Mouse (Mus musculus) neural tube, embryonic 11.5 days (tissue): ENCODE measurements around the gene Elf1. TPM values are rescaled to one million over a fixed set of nuclear protein-coding genes. Genes with fewer than 3 reads are reported as not detected.

ENCODE experiments used
- ATAC-seq: fragments of 200-750 bp; cut with Nextera tagmentation; 2 replicates; pipeline ENCODE4 v1.8.0; 2017; ENCODE audit warnings: moderate number of reproducible peaks, mild to moderate bottlenecking, moderate TSS enrichment, moderate library complexity; ENCODE audit not compliant: insufficient read depth, low FRiP score, low TSS enrichment
- DNase-seq: peaks from one replicate; pipeline ENCODE4 v3.0.0-alpha.2; 2015; ENCODE audit warnings: low spot score
- H3K27ac ChIP-seq: fragments of 300-500 bp; sonication (generic); 2 replicates; pipeline ENCODE4 v1.5.1; 2014; ENCODE audit warnings: low read depth, mild to moderate bottlenecking, low read length
- H3K27me3 ChIP-seq: fragments of 300-500 bp; sonication (generic); 2 replicates; pipeline ENCODE4 v1.6.1; 2014; ENCODE audit warnings: mild to moderate bottlenecking, low read length, mixed read lengths; ENCODE audit not compliant: control insufficient read depth, insufficient read depth
- H3K36me3 ChIP-seq: fragments of 300-500 bp; sonication (generic); 2 replicates; pipeline ENCODE4 v1.6.1; 2014; ENCODE audit warnings: mild to moderate bottlenecking, low read length, moderate library complexity, mixed read lengths; ENCODE audit not compliant: control insufficient read depth, insufficient read depth
- H3K4me1 ChIP-seq: fragments of 300-500 bp; sonication (generic); 2 replicates; pipeline ENCODE4 v1.6.1; 2014; ENCODE audit warnings: low read length, mixed read lengths; ENCODE audit not compliant: control insufficient read depth, insufficient read depth
- H3K4me2 ChIP-seq: fragments of 300-500 bp; sonication (generic); 2 replicates; pipeline ENCODE4 v1.6.1; 2014; ENCODE audit warnings: low read depth, mild to moderate bottlenecking, moderate library complexity
- H3K4me3 ChIP-seq: fragments of 300-500 bp; sonication (generic); 2 replicates; pipeline ENCODE4 v1.5.1; 2014; ENCODE audit warnings: low read depth, low read length
- H3K9ac ChIP-seq: fragments of 300-500 bp; sonication (generic); 2 replicates; pipeline ENCODE4 v1.6.1; 2014; ENCODE audit warnings: mild to moderate bottlenecking, low read length
- H3K9me3 ChIP-seq: fragments of 300-500 bp; sonication (generic); 2 replicates; pipeline ENCODE4 v1.6.1; 2016; ENCODE audit warnings: low read length; ENCODE audit not compliant: control insufficient read depth
- WGBS: fragments of 180-500 bp; shearing (Covaris S2); extraction: QIAGEN DNeasy Blood & Tissue Kit; methylation state at CpG from one replicate; pipeline ENCODE4 v1.1.7; 2014; 5-methylcytosine and 5-hydroxymethylcytosine counted together
- polyA plus RNA-seq: library from polyadenylated mRNA; unstranded; fragments of >200 nt; fragmentation: Nextera tagmentation; extraction: Ambion mirVana; gene quantifications from 2 replicates; pipeline ENCODE4 v1.2.1, GENCODE M21; 2014

Elf1 gene
- polyA plus RNA-seq, 1 experiment from 2014 or later: 8.2 TPM

DNA sequence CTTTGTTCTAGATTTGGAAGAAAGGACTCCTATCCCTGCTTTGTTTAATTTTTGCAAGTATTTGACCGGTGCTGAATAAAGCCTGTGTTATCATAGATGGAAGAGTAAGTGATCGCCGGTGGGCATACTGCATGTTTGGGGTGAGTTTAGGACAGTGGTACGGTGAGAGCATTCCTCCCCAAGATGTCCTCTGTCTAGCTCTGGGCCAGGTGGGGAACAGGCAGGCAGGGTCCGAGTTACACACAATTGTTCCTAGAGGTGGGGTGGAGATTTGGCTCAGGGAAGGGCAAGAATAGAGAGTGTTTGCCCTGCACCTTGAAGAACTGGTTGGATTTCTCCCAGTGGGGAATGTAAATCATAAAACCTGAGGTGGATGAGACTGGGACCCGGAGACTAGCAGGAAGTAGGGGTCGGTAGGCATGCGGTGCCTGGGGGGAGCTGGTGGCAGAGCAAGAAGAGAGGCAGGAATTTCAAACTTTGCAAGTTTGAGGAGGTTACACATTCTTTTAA lies 2.7 kb downstream of the Elf1 start:
- Histone ChIP-seq H3K4me1 (peaks cover 17% of the 10 kb centered on the region), H3K9ac (no peak overlapping the region), H3K36me3 (no peaks in the 10 kb centered on the region), H3K27ac (no peak overlapping the region), H3K4me2 (0 out of 2 replicates have a peak overlapping the region, but pooled peaks have one; percentile 65), H3K27me3 (no peaks in the 10 kb centered on the region), H3K9me3 (no peaks in the 10 kb centered on the region), H3K4me3 (no peak overlapping the region)
- DNase-seq (no peak), ATAC-seq (no peak)
- 72% methylated on average over 8 of the region's 8 CpGs for WGBS

DNA sequence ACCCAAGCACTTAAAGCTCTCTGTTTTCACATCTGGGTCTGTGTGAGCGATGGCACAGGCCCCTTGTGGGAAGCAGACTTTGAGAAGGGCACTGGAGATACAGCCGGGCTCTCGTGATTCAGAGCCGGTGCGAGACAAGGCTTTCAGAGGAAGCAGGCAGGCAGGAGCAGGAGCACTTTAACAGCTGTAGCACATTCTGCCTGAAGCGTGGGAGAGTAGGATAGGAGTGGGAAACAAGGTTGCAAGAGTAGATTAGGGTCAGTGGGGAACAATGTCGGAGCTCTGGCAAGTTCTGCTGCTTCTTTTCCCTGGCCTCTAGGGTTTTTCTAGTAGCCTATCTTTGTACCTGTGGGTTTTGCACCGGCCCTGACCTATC lies 5.6 kb downstream of the Elf1 start:
- H3K9me3 ChIP-seq: no peaks in the 10 kb centered on the region
- H3K4me1 ChIP-seq: peaks cover 13% of the 10 kb centered on the region; the same call in 1 of the 2 replicates
- H3K27me3 ChIP-seq: no peaks in the 10 kb centered on the region
- no peak overlapping the region for H3K9ac ChIP-seq
- WGBS: 19% methylated on average over 8 of the region's 8 CpGs
- no peak for DNase-seq
- ATAC-seq: no peak
- peak overlapping the region; percentile 38 for H3K4me2 ChIP-seq
- H3K36me3 ChIP-seq: no peaks in the 10 kb centered on the region
- H3K27ac ChIP-seq: no peak overlapping the region
- H3K4me3 ChIP-seq: no peak overlapping the region

DNA sequence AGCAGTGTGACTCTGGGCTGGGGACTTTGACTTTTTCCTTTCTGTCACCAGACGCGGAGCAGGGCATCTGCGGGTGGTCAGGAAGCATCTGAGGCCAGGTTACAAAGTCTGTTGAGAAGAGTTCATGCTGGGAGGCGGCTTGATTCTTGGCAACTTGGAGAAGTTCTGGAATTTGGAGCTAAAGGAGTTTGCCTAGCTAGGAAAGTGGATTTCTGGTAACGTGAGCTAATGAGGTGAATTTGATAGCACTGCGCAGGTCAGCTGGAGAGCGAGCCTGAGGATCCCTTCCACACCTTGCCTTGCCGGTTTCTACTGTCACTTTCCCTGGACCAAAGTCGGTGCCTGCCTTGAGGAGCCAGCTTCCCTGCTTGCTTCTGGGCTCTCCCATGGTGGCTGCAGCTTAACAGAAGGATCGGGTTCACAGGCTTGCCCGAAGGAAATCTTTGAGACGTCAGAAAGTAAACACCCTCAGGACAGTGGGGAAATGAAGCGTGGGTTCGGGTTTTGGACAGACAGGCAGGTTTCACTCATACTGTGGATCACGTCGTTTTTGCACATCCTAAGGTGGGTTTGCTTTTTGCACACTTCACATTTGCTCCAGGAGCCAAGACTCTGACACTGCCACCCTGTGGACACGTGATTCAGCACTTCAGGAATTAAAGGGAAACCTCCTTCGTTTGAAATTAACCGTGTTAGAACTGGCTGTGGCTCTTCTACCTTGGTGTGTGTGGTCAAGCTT lies 6.2 kb downstream of the Elf1 start:
- WGBS: 10% methylated on average over 19 of the region's 19 CpGs
- peak overlapping the region; percentile 22; the same call in 1 of the 2 replicates for H3K4me3 ChIP-seq

DNA sequence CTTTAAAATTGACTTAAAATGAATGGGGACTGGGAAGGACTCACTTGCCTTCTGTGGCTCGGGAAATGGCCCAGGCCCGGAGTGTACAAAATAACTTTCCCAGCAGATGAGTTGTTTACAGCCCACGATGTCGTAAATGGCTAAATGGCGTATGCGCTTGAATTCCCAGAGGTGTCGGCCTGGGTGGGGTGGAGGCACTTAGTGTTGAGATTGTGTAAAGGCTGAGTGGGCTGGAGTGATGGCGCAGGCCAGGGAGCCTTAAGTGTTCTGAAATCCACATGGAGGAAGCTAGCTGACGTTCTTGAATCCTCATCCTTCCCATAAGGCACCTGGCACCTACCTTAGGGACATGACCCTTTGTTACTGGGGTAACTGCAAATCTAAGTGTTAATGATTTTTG lies 7.5 kb downstream of the Elf1 start:
- H3K27ac ChIP-seq: no peak overlapping the region
- H3K4me3 ChIP-seq: no peak overlapping the region
- no peaks in the 10 kb centered on the region for H3K27me3 ChIP-seq
- WGBS: 41% methylated on average over 9 of the region's 9 CpGs
- H3K4me1 ChIP-seq: peaks cover 4% of the 10 kb centered on the region; the same call in 1 of the 2 replicates
- no peak overlapping the region for H3K9ac ChIP-seq
- no peaks in the 10 kb centered on the region for H3K9me3 ChIP-seq
- H3K36me3 ChIP-seq: no peaks in the 10 kb centered on the region
- ATAC-seq (no peak), DNase-seq (no peak)
- H3K4me2 ChIP-seq: no peak overlapping the region

More for the DNA sequence above, 6.2 kb downstream of the Elf1 start:
- Histone ChIP-seq H3K36me3 (no peaks in the 10 kb centered on the region), H3K9ac (peak overlapping the region; percentile 19; the same call in 1 of the 2 replicates), H3K27me3 (no peaks in the 10 kb centered on the region), H3K4me2 (peak overlapping the region; percentile 38), H3K27ac (no peak overlapping the region), H3K9me3 (no peaks in the 10 kb centered on the region), H3K4me1 (peaks cover 13% of the 10 kb centered on the region; the same call in 1 of the 2 replicates)
- peak; percentile 31 for DNase-seq
- ATAC-seq: no peak

DNA sequence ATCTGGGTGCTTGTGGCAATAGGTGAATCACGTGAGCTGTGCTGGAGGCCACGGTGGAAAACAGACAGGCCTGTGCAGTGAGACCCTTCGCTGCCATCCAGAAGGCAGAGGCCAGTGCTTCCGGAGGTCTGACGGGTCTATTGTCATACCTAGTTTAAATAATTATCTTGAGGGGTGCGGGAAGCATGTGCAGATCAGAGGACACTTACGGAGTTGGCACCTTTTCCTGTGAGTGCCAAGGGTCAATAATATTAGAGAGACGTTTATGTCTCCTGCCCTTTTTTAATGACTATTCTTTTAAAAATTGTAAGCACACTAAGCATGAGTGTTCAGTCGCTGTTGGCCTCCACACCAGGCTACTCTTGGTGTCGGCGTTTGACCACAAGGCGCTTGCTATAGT lies 8.2 kb downstream of the Elf1 start:
- ATAC-seq (no peak), DNase-seq (no peak)
- Histone ChIP-seq H3K4me2 (no peak overlapping the region), H3K36me3 (no peaks in the 10 kb centered on the region), H3K27ac (no peak overlapping the region), H3K4me3 (no peak overlapping the region), H3K9ac (no peak overlapping the region), H3K27me3 (no peaks in the 10 kb centered on the region), H3K9me3 (no peaks in the 10 kb centered on the region), H3K4me1 (peaks cover 4% of the 10 kb centered on the region; the same call in 1 of the 2 replicates)
- 80% methylated on average over 12 of the region's 12 CpGs for WGBS

DNA sequence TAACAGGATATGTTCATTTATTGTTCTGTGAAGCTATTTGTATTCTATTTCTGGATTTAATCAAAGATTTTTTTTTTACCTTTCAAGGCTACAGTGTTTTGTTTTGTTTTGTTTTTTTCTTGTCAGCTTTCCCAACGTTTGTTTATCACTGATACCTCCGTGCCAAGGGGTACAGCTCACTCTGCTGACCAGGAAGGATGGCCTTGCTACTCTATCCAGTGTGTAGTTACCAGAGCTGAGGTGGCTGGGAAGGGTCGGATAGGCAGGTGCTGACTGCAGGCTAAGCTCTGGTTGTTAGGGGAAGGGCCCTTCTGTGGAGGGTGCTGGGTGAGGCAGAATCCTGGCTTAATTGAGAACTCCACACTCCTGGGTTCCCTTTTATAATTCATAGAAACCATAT lies 9.3 kb downstream of the Elf1 start:
- no peak overlapping the region for H3K27ac ChIP-seq
- H3K4me1 ChIP-seq: peaks cover 4% of the 10 kb centered on the region; the same call in 1 of the 2 replicates
- H3K36me3 ChIP-seq: no peaks in the 10 kb centered on the region
- 82% methylated on average over 3 of the region's 3 CpGs for WGBS
- ATAC-seq (no peak), DNase-seq (no peak)
- H3K4me3 ChIP-seq: no peak overlapping the region
- no peaks in the 10 kb centered on the region for H3K9me3 ChIP-seq
- H3K4me2 ChIP-seq: no peak overlapping the region
- H3K27me3 ChIP-seq: no peaks in the 10 kb centered on the region
- no peak overlapping the region for H3K9ac ChIP-seq

DNA sequence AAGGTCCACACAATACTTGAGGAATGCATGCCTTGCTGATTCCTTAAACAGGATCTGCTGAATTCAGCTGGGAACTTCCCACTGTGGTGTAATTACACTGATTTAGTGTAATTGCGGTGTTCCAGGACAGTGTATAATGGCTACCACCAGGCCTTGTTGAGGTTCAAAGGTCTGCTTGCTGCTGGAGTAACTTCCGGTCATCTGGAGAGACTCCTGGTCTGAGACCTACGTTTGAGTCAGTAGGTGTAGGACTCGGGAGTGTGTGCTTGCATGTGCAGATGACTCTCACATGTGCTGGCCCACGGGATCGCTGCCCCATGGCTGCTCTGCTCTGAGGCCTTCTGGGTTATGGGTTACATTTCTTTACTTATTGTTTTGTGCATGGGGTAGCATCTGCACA lies 13.4 kb downstream of the Elf1 start:
- no peak overlapping the region for H3K27ac ChIP-seq
- 76% methylated on average over 6 of the region's 6 CpGs for WGBS
- H3K4me1 ChIP-seq: no peaks in the 10 kb centered on the region
- no peak overlapping the region for H3K4me3 ChIP-seq
- H3K27me3 ChIP-seq: no peaks in the 10 kb centered on the region
- H3K36me3 ChIP-seq: no peaks in the 10 kb centered on the region
- H3K4me2 ChIP-seq: no peak overlapping the region
- H3K9ac ChIP-seq: no peak overlapping the region
- ATAC-seq (no peak), DNase-seq (no peak)
- no peaks in the 10 kb centered on the region for H3K9me3 ChIP-seq

DNA sequence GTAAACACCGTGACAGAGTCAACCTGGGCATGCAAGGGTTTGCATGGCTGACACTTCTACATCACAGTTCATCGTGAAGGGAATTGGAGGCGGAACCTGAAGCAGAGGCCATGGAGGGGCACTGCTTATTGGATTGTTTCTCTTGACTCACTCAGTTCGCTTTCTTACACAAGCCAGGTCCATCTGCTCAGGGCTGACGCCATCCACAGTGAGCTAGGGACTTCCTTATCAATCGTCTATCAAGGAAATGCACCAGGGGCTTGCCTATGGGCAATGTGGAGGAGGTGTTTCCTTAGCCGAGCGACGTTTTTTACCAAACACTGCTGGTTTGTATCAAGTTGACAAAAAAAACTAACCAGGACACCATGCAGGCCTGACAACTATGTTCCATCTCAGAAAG lies 18.3 kb downstream of the Elf1 start:
- H3K4me1 ChIP-seq: no peaks in the 10 kb centered on the region
- no peak overlapping the region for H3K4me2 ChIP-seq
- ATAC-seq (no peak), DNase-seq (no peak)
- H3K9ac ChIP-seq: no peak overlapping the region
- H3K4me3 ChIP-seq: no peak overlapping the region
- H3K27ac ChIP-seq: no peak overlapping the region
- H3K27me3 ChIP-seq: no peaks in the 10 kb centered on the region
- H3K9me3 ChIP-seq: no peaks in the 10 kb centered on the region
- no peaks in the 10 kb centered on the region for H3K36me3 ChIP-seq
- WGBS: 94% methylated on average over 9 of the region's 9 CpGs

DNA sequence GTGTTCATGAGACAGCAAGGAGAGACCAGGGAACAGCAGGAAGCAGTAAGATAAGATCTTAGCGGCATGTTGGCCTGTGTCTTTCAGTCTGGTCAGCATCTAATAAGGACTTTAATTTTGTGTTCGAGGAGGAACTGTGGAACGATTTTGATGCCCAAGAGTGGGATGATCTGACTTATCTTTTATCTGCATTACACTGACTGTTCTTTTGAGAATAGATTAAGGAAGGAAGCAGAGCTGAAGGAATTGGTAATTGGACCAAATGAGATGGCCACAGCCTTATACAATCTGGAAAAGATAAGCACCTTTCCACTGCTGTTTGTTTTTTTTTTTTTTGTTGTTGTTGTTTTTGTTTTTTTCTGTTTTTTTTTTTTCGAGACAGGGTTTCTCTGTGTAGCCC lies 19.8 kb downstream of the Elf1 start:
- Histone ChIP-seq H3K27me3 (no peaks in the 10 kb centered on the region), H3K27ac (no peak overlapping the region), H3K4me2 (no peak overlapping the region), H3K9ac (no peak overlapping the region), H3K4me1 (no peaks in the 10 kb centered on the region), H3K36me3 (no peaks in the 10 kb centered on the region), H3K4me3 (no peak overlapping the region), H3K9me3 (no peaks in the 10 kb centered on the region)
- DNase-seq (no peak), ATAC-seq (no peak)
- WGBS: 84% methylated on average over 4 of the region's 4 CpGs
